Mouse (Mus musculus) lung, postnatal 0 days (tissue): ENCODE data around the gene Cela2a.

Experiments used
- CTCF ChIP-seq: IDR thresholded peaks from 2 replicates; pipeline ENCODE4 v1.5.1; 2016; ENCODE audit warnings: antibody characterized with exemption, mild to moderate bottlenecking
- EP300 ChIP-seq: IDR thresholded peaks from 2 replicates; pipeline ENCODE4 v1.6.1; 2016; ENCODE audit warnings: antibody characterized with exemption, mild to moderate bottlenecking, control low read depth

GRCm38 (mm10) chr4:141796356-141796755 lies 29.6 kb downstream of the Cela2a start:
- no peak for TF ChIP-seq CTCF
- TF ChIP-seq EP300, result no peak
